Mouse (Mus musculus): ENCODE data around the gene Hs6st3.

DNA sequence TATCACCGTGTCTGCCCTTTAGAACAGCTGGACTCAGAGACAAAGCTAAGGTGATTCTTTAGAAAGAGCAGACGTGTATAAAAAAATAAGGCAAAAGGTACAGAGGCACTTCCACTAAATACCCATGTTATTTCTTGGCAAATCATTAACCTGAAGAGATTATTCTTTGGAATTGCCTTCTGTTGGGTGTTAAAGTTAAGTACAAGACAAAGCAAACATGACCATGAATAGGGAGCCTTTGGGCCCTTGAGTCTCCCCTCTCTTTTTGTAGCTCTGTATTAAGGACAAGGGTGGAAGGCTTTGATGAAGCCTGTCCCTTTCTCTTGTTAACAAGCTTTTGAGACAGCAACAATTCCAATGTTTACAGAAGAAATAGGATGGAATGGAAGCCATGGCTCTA lies 241.2 kb downstream of the Hs6st3 start:
- TF ChIP-seq POLR2A (IDR thresholded peaks at IDR 0.05; ENCODE audit: extremely low read depth, insufficient read depth, low read length) (no peak), CTCF (IDR thresholded peaks at IDR 0.05; ENCODE audit: extremely low read depth, insufficient read depth, low read length) (no peak)

Data from cortical plate, adult 2 months (tissue).